Mouse (Mus musculus) intestine, embryonic 15.5 days (tissue): ENCODE results near the gene C1qtnf6. TPM values are rescaled to one million over a fixed set of nuclear protein-coding genes. Genes with fewer than 3 reads are reported as not detected.

ENCODE experiments used
- ATAC-seq: fragments of 200-750 bp; cut with Nextera tagmentation; 2 replicates; pipeline ENCODE4 v1.8.0; 2017; ENCODE audit warnings: moderate TSS enrichment, moderate library complexity
- H3K27ac ChIP-seq: fragments of 300-500 bp; sonication (generic); 2 replicates; pipeline ENCODE4 v1.5.1; 2015; ENCODE audit warnings: mild to moderate bottlenecking, inconsistent platforms
- H3K27me3 ChIP-seq: fragments of 300-500 bp; sonication (generic); replicated peaks from 2 replicates; pipeline ENCODE4 v1.6.1; 2015; ENCODE audit warnings: inconsistent platforms
- H3K36me3 ChIP-seq: fragments of 300-500 bp; sonication (generic); 2 replicates; pipeline ENCODE4 v1.6.1; 2015; ENCODE audit warnings: inconsistent platforms
- H3K4me1 ChIP-seq: fragments of 300-500 bp; sonication (generic); replicated peaks from 2 replicates; pipeline ENCODE4 v1.6.1; 2015; ENCODE audit warnings: inconsistent platforms
- H3K4me2 ChIP-seq: fragments of 300-500 bp; sonication (generic); replicated peaks from 2 replicates; pipeline ENCODE4 v1.6.1; 2015; ENCODE audit warnings: mild to moderate bottlenecking, inconsistent platforms
- H3K4me3 ChIP-seq: fragments of 300-500 bp; sonication (generic); replicated peaks from 2 replicates; pipeline ENCODE4 v1.5.1; 2015; ENCODE audit warnings: inconsistent platforms
- H3K9ac ChIP-seq: fragments of 300-500 bp; sonication (generic); 2 replicates; pipeline ENCODE4 v1.6.1; 2015; ENCODE audit warnings: inconsistent platforms
- H3K9me3 ChIP-seq: fragments of 300-500 bp; sonication (generic); 2 replicates; pipeline ENCODE4 v1.6.1; 2016; ENCODE audit warnings: inconsistent platforms
- WGBS: fragments of 180-500 bp; shearing (Covaris S2); methylation state at CpG from one replicate; pipeline ENCODE4 v1.1.7; 2015; 5-methylcytosine and 5-hydroxymethylcytosine counted together
- polyA plus RNA-seq: library from polyadenylated mRNA; unstranded; fragments of >200 nt; fragmentation: Nextera tagmentation; extraction: Ambion mirVana; gene quantifications from 2 replicates; pipeline ENCODE4 v1.2.1, GENCODE M21; 2015

C1qtnf6 gene
- 22.0 and 22.3 TPM in 2 replicates for polyA plus RNA-seq

DNA sequence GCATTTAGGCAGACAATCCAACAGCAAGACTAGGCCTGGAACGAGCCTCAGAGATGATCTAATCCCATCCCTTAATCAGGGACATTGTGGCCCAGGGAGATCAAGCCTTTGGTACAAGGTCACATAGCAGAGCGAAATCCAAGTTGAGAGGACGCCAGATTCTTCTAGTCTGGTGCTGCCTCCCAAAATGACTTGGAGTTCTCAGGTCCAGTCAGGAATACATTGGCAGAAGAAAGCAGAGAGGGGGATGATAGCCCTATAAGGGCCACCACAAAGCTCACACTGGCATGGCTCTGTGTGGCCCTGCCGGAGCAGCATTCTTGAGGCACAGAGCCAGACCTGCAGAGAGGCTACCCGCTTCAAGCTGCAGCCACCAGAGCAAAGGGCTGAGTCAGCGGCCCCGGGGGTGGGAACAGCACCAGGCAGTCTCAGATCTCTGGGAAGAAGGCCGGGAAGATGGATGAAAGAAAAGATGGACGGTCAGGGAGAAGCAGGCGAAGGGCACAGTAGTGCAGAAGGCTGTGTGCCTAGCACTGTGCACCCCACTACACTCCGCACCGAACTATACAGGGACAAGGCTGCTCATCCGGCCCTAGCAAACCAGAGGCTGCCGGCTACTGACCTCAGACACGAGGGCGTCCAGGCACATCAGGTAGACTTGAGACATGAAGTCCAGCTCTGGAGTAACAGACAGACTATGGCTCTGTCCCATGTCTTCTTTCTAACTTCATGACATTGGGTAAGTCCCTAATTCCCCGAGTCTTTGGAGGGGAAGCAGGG, at the start of gene C1qtnf6:
C1qtnf6 (minus strand) TSS at position 746 of the 780 bp plus-strand sequence.
- Histone ChIP-seq H3K36me3 (no peaks in the 10 kb centered on the region), H3K27me3 (no peaks in the 10 kb centered on the region), H3K9ac (peak within 1 kb of the TSS; percentile 62), H3K27ac (peak within 1 kb of the TSS; percentile 79), H3K4me2 (peak within 1 kb of the TSS; percentile 59), H3K4me3 (peak within 1 kb of the TSS; percentile 21), H3K4me1 (peaks cover 35% of the 10 kb centered on the region), H3K9me3 (no peaks in the 10 kb centered on the region)
- WGBS: 67% methylated on average over 17 of the region's 17 CpGs
- ATAC-seq: no peak

DNA sequence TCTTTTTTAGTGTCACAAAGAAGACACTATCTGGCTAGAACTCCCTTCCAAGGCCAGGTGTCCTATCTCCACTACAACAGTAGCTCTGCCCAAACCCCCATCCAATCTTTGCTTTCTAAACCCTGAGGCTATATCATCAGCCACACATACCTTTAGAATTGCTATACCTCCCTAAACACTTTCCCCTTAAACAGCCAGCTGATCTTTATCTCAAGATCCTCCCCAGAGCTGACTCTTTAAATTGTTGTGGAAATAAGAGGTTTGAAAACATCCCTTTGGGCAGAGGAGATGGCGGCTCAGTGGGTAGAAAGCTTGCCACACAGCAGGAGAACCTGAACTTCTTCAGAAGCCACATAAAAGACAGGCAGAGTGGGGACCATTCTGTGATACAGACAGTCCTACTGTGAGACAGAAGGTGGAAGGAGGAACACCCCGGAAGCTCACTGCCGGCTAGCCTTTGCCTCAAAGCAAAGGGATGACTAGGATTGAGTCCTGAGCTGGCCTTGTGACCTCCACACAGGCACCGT, 45.1 kb upstream of the C1qtnf6 start:
- Histone ChIP-seq H3K27me3 (no peaks in the 10 kb centered on the region), H3K9ac (no peak overlapping the region), H3K4me3 (no peak overlapping the region), H3K27ac (no peak overlapping the region), H3K4me1 (peaks cover 15% of the 10 kb centered on the region), H3K4me2 (no peak overlapping the region), H3K9me3 (no peaks in the 10 kb centered on the region), H3K36me3 (no peaks in the 10 kb centered on the region)
- WGBS: 72% methylated on average over 4 of the region's 4 CpGs
- ATAC-seq: no peak

DNA sequence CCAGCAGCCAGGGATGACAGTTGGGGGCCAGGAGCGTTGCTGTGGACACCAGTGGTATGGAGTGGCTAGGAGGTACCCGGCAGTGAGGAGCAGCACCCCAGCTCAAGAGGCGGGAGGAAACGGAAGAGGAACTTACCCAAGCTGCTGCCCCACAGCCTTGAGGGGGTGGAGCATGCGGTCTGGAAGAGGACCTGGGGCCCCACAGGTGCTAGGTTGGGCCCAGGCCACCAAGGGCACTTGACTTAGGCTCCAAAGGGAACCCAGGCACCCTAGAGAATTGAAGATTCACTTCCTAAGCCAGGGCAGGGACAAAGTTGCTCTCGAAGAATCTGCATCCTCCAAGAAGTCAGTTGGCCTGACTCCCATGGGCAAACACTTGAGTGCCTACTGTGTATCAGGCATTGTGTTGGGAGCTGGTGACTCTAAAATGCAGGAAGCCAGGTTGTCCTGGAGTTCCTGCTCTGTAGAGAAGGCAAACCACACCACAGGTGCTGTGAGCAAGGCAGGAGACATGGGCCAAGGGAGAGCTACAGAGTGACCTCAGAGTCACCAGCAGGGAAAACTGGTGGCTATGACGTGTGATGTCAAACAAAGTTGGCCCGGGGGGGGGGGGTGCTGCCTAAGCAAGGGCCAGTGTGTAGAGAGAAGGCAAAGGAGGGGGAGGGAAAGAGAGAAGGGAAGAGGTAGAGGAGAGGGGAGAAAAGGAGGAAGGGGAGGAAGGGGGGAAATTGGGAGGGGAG, 41.6 kb upstream of the C1qtnf6 start, which contains the start of gene Rac2:
Rac2 (minus strand) TSS at position 126 of the 740 bp plus-strand sequence.
- no peak for ATAC-seq
- H3K9ac ChIP-seq: no peak within 1 kb of the TSS

DNA sequence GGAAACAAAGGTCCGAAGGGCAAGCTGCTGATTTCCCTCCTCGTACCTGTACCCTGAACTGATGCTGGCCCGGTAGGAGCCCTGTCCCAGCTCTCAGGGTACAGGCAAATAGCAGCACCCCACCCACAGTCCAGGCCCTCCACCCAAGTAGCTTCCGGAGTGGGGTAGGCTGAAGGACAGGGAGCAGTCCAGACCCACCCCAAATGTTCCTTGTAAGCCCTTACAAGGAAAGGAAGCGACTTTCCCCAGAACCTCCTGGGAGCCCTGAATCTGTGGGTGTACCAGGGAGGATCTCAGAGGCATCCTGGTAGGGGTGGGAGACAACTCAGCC, 41.0 kb upstream of the C1qtnf6 start:
- H3K4me1 ChIP-seq: no peaks in the 10 kb centered on the region
- no peaks in the 10 kb centered on the region for H3K36me3 ChIP-seq
- H3K9ac ChIP-seq: no peak overlapping the region
- H3K9me3 ChIP-seq: no peaks in the 10 kb centered on the region
- H3K4me2 ChIP-seq: no peak overlapping the region
- H3K27me3 ChIP-seq: no peaks in the 10 kb centered on the region
- peak overlapping the region; percentile 4; the same call in 1 of the 2 replicates for H3K4me3 ChIP-seq
- H3K27ac ChIP-seq: no peak overlapping the region
- no peak for ATAC-seq
- 78% methylated on average over 5 of the region's 5 CpGs for WGBS

More for the DNA sequence above, 41.6 kb upstream of the C1qtnf6 start, which contains the start of gene Rac2:
- Histone ChIP-seq H3K4me2 (no peak within 1 kb of the TSS), H3K27me3 (no peaks in the 10 kb centered on the region), H3K27ac (no peak within 1 kb of the TSS), H3K4me3 (peak within 1 kb of the TSS; percentile 4; the same call in 1 of the 2 replicates), H3K4me1 (no peaks in the 10 kb centered on the region), H3K9me3 (no peaks in the 10 kb centered on the region), H3K36me3 (no peaks in the 10 kb centered on the region)
- WGBS: 73% methylated on average over 8 of the region's 8 CpGs

DNA sequence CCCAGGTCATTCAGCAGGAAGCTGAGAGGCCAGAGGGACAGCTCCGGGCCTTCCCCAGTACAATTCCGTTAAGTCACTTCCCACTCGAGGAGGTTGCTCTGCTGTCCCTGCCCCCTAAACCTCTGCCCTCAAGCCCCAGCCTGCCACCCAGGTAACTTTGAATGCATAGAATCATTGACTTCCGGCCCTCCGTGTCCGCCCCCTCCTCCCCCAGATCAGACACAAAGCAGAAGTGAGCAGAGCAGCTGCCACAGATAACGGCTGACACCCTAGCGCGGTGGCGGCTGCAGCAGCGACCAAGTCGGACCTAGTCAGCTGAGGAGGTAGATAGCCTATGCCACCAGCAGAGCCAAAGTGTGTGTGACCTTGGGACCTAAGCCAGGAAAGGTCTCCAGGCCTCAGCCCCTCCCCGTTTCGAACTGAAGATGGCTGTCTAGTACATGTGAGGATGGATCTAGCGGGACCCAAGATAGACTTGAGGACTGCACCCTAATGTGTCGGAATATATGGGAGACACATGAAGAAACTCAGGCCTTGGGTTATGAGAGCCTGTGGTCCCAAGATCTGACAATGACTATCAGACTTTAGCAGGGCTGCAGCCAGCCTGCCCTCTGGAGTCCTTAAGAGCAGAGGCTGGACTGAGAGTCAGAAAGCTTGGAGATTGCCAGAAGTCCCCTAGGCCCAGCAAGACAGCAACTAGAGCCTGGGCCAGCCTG, 40.5 kb upstream of the C1qtnf6 start:
- WGBS: 45% methylated on average over 16 of the region's 16 CpGs
- 0 out of 2 replicates have a peak, but pooled peaks have one; percentile 20 for ATAC-seq
- Histone ChIP-seq H3K9ac (no peak overlapping the region), H3K36me3 (no peaks in the 10 kb centered on the region), H3K4me2 (no peak overlapping the region), H3K4me1 (no peaks in the 10 kb centered on the region), H3K27me3 (no peaks in the 10 kb centered on the region), H3K27ac (no peak overlapping the region), H3K9me3 (no peaks in the 10 kb centered on the region), H3K4me3 (peak overlapping the region; percentile 4; the same call in 1 of the 2 replicates)

DNA sequence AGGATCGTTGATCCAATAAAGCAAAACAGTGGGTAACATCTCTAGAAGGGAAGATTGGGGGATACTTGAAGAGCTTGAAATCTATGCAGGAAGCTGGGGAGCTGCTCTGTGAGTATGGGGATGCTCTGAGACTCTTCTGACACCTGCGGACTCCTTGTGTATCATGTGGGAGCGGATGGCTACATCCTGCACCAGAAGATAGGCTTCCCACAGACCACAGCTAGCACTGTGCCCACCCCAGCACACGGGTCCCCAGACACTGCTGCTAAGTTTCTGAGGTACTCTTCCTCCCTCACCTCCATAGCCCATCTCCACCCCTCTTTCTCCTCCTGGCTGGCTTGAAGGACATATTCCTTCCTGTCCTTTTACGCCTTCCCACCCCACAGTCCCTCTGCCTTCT, 39.0 kb upstream of the C1qtnf6 start:
- no peaks in the 10 kb centered on the region for H3K9me3 ChIP-seq
- WGBS: 91% methylated on average over 5 of the region's 5 CpGs
- no peaks in the 10 kb centered on the region for H3K36me3 ChIP-seq
- H3K4me1 ChIP-seq: no peaks in the 10 kb centered on the region
- no peaks in the 10 kb centered on the region for H3K27me3 ChIP-seq
- no peak overlapping the region for H3K27ac ChIP-seq
- H3K9ac ChIP-seq: no peak overlapping the region
- H3K4me2 ChIP-seq: no peak overlapping the region
- no peak for ATAC-seq
- H3K4me3 ChIP-seq: no peak overlapping the region

DNA sequence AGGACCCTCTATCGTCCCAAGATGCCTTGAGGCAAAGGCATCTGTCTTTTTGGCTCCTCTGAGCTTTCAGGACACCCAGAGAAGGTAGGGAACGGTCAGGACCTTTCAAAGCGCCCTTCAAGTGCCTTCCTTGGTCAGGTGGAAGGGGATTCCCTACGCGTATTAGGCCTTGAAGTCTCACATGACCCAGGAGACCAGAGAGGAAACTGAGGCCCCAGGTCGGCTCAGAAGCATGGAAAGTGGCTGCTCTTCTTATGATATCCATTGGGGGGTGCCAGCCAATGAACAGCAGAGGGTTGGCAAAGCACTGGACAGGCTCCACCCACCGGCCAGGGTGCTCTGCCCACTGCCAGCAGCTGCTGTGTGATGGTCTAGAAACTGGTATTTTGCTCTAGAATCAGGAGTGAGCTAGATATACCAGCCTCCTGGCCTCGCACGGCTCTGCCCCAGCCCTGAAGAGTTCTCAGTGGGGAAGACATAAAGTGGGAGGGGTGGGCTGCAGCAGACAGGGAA, 36.4 kb upstream of the C1qtnf6 start:
- Histone ChIP-seq H3K9me3 (no peaks in the 10 kb centered on the region), H3K27ac (no peak overlapping the region), H3K27me3 (no peaks in the 10 kb centered on the region), H3K36me3 (no peaks in the 10 kb centered on the region), H3K4me2 (no peak overlapping the region), H3K9ac (no peak overlapping the region), H3K4me1 (no peaks in the 10 kb centered on the region), H3K4me3 (no peak overlapping the region)
- no peak for ATAC-seq
- 70% methylated on average over 9 of the region's 9 CpGs for WGBS

DNA sequence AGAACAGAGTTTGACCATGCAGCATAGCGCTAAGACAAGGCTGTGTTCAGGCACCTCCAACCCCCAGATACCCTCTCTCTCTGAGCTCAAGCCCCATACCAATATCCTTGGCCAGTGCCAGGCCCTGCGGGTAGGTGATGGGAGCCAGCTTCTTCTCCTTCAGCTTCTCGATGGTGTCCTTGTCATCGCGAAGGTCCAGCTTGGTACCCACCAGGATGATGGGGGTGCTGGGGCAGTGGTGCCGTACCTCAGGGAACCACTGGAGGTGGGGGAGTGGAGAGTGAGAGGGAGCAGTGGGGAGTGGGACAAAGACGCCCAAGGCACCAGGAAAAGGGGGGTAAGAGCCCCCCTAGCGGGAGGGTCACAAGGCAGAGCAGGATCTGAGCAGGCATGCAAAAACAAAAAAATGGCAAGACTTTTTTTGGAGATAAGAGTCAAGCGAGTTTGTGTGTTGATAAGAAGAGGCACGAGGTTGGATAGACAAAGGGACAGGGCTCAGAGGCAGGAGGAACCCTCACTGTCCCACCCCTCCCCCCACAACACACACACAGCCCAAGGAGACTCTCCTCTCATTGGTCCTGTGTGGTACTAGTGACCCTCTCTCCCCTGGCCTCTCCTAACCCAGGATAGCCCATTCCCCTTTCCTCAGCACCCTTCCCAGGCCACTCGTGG, 33.7 kb upstream of the C1qtnf6 start:
- ATAC-seq: no peak
- 65% methylated on average over 11 of the region's 11 CpGs for WGBS
- Histone ChIP-seq H3K9me3 (no peaks in the 10 kb centered on the region), H3K4me3 (no peak overlapping the region), H3K36me3 (no peaks in the 10 kb centered on the region), H3K4me2 (no peak overlapping the region), H3K27ac (no peak overlapping the region), H3K27me3 (no peaks in the 10 kb centered on the region), H3K4me1 (no peaks in the 10 kb centered on the region), H3K9ac (no peak overlapping the region)

DNA sequence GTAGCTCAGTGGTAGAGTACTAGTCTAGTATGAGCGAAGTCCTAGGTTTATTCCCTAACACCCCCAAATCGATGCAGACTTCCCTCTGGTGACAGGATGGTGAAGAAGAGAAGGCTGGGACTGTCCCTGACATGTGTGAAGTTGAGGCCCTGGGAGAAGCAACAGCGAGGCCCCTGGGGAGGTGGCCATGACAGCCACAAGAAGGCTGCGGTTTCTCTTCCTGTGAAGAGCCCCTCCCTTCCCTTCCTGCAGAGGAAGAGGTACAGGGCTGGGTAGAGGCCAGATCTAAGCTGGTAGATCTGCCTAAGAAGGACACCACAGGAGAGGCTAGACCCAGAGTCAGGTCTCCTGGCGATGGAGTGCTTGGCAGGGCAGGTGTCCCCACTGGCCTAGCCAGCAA, 32.7 kb upstream of the C1qtnf6 start:
- Histone ChIP-seq H3K27ac (no peak overlapping the region), H3K4me1 (no peaks in the 10 kb centered on the region), H3K9ac (no peak overlapping the region), H3K4me3 (no peak overlapping the region), H3K27me3 (no peaks in the 10 kb centered on the region), H3K9me3 (no peaks in the 10 kb centered on the region), H3K36me3 (no peaks in the 10 kb centered on the region), H3K4me2 (no peak overlapping the region)
- ATAC-seq: no peak
- WGBS: 69% methylated on average over 5 of the region's 5 CpGs

DNA sequence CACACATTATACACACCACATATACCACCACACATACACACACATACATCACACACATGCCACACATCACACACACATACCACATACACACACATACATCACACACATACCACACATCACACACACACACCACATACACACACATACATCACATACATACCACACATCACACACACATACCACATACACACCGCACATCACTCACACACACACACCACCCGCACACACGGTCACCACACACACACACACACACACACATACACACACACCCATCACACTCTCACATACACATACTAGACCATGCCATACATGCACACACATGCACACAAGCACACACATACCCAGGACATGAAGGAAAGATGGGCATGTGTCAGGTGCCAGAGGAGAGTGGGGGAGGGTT, 32.1 kb upstream of the C1qtnf6 start:
- no peak for ATAC-seq
- no peaks in the 10 kb centered on the region for H3K36me3 ChIP-seq

DNA sequence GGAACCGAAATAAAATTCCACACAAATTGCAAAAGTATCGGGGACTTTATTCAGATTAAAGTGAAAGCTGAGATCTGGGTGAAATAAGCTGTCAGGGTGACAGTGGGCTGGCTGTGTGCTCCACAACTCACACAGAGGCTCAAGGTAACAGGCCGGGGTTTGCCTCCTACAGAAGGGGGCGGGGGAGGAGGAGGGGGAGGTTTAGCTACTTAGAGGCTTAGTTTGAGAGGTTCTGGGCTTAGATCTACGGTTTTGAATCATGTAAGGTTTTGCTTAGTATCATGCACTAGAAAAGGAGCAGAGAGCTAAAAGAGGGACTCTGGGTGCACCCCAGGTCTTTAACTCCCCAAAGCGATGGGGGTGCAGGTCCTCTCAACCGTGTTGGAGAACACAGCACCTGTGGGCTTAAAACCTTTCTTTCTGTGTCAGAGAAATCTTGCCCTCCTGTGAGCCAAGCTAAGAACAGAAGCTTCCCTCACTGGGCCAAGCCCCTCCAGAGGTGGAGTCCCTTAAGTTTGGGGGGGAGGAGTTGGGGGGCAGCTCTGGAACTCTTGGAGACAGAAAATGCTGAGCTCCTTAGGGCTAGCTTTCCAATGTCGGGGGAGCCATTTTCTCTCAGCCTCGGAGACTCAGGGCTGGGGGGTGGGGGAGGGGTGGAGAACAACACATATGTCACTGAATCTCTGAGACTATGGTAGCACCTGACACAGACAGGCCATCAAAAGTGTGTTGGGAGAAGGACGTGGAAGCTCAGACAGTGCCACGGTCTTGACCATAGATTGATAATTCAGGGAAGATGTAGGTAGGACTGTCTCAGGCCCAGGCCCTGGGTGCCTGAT, 28.1 kb upstream of the C1qtnf6 start:
- no peak overlapping the region for H3K9ac ChIP-seq
- no peaks in the 10 kb centered on the region for H3K36me3 ChIP-seq
- H3K4me3 ChIP-seq: no peak overlapping the region
- H3K27me3 ChIP-seq: no peaks in the 10 kb centered on the region
- ATAC-seq: no peak
- no peaks in the 10 kb centered on the region for H3K9me3 ChIP-seq
- no peak overlapping the region for H3K4me2 ChIP-seq
- 60% methylated on average over 11 of the region's 11 CpGs for WGBS
- H3K4me1 ChIP-seq: no peaks in the 10 kb centered on the region
- no peak overlapping the region for H3K27ac ChIP-seq

More for the DNA sequence above, 32.1 kb upstream of the C1qtnf6 start:
- Histone ChIP-seq H3K9me3 (no peaks in the 10 kb centered on the region), H3K4me2 (no peak overlapping the region), H3K27ac (no peak overlapping the region), H3K27me3 (no peaks in the 10 kb centered on the region), H3K9ac (no peak overlapping the region), H3K4me3 (no peak overlapping the region), H3K4me1 (no peaks in the 10 kb centered on the region)
- 93% methylated on average over 3 of the region's 3 CpGs for WGBS
